8 mouse cellular contexts compared by ENCODE assay signal in the genomic region with DNA sequence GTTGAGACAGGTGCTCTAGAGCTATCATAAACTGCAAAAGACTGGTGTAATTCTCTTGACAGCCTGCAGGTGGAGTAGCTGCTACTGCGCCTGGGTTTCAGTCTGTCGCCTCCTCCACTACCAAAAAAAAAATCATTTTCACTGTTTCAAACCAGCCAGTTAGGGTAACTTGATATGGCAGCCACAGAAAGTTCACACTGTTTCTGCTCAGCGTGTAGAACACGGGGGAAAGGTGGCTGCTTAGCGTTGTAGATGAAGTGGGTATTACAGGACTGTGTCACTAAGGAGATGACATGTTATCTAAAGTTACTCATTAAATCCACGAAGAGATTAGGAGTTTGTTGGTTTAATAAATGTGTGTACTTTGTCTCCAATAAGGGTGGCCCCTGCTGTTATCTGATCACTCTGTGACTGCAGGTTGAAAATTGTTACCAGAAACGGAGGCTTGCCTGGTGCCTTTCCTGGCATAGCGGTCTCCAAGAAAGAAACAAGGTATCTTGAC. TPM values are rescaled to one million over a fixed set of nuclear protein-coding genes. Genes with fewer than 3 reads are reported as not detected.
DNase-seq lines count a peak whose midpoint lies in the region; ATAC-seq and TF ChIP-seq lines count a peak whose summit lies in the region.

No protein-coding gene starts in this region.

- H3K27me3 ChIP-seq in intestine, postnatal 0 days (replicated peaks; ENCODE audit: control insufficient read depth, insufficient read depth, low read length), result no peaks in the 10 kb centered on the region
- H3K27me3 ChIP-seq in lung, embryonic 14.5 days (ENCODE audit: insufficient read depth, low read length), result no peaks in the 10 kb centered on the region

- peak; percentile 28 for DNase-seq in cerebellum, adult 9-10 months
- no peak for DNase-seq in cerebellum, adult 11 months
- DNase-seq in ovary, postnatal 14 days (ENCODE audit: low spot score), result peak; percentile 11
- no peak for DNase-seq in ovary, postnatal 36 days (ENCODE audit: low spot score)
- DNase-seq in embryo, embryonic 10.5 days (ENCODE audit: low spot score), result peak; percentile 68
- peak; percentile 70 for DNase-seq in lung, embryonic 14.5 days
- peak; percentile 13 for DNase-seq in thymus, postnatal 14 days

- ATAC-seq in intestine, postnatal 0 days, result peak; percentile 88
- no peak for ATAC-seq in lung, embryonic 14.5 days (ENCODE audit: insufficient read depth)

- H3K27ac ChIP-seq in intestine, postnatal 0 days (ENCODE audit: low read depth, low read length), result peak overlapping the region; percentile 35; the same call in 1 of the 2 replicates
- H3K27ac ChIP-seq in lung, embryonic 14.5 days (ENCODE audit: low read depth), result no peak overlapping the region

- H3K4me3 ChIP-seq in intestine, postnatal 0 days (ENCODE audit: low read depth, low read length), result peak overlapping the region; percentile 23
- H3K4me3 ChIP-seq in lung, embryonic 14.5 days (ENCODE audit: low read depth, low read length), result no peak overlapping the region

- no peak overlapping the region for H3K9ac ChIP-seq in intestine, postnatal 0 days (ENCODE audit: low read depth, low read length)
- H3K9ac ChIP-seq in lung, embryonic 14.5 days, result no peak overlapping the region

- TF ChIP-seq CTCF in intestine, postnatal 0 days (IDR thresholded peaks at IDR 0.05; ENCODE audit: low read depth), result peak; percentile 85
- peak; percentile 79 for TF ChIP-seq CTCF in lung, embryonic 14.5 days (IDR thresholded peaks at IDR 0.05; ENCODE audit: low read depth)

- 0 out of 2 replicates have a peak, but pooled peaks cover 1% of the 10 kb centered on the region for H3K4me1 ChIP-seq in intestine, postnatal 0 days (replicated peaks; ENCODE audit: control insufficient read depth, insufficient read depth, low read length)
- no peaks in the 10 kb centered on the region; the same call in 1 of the 2 replicates for H3K4me1 ChIP-seq in lung, embryonic 14.5 days (ENCODE audit: insufficient read depth)

- WGBS in intestine, postnatal 0 days, result 20% methylated on average over 8 of the region's 8 CpGs
- WGBS in lung, embryonic 14.5 days, result 20% methylated on average over 8 of the region's 8 CpGs

- no peaks in the 10 kb centered on the region for H3K36me3 ChIP-seq in intestine, postnatal 0 days (ENCODE audit: control insufficient read depth, insufficient read depth)
- H3K36me3 ChIP-seq in lung, embryonic 14.5 days (ENCODE audit: insufficient read depth), result no peaks in the 10 kb centered on the region

- peak overlapping the region; percentile 53 for H3K4me2 ChIP-seq in intestine, postnatal 0 days (replicated peaks; ENCODE audit: low read depth)
- peak overlapping the region; percentile 29; the same call in 1 of the 2 replicates for H3K4me2 ChIP-seq in lung, embryonic 14.5 days

- no peaks in the 10 kb centered on the region for H3K9me3 ChIP-seq in intestine, postnatal 0 days (ENCODE audit: control insufficient read depth)
- no peaks in the 10 kb centered on the region for H3K9me3 ChIP-seq in lung, embryonic 14.5 days (ENCODE audit: low read depth, low read length)

RNA-seq across cellular contexts. Expression of a gene that starts 6.7 kb away (rescaled TPM):
- not detected in 2 replicates for polyA plus RNA-seq in intestine, postnatal 0 days (2015; fragmentation: Nextera tagmentation; extraction: Ambion mirVana)
- 0.20 TPM in 1 of 2 replicates, not detected in the other for polyA plus RNA-seq in lung, embryonic 14.5 days (2014; fragmentation: Nextera tagmentation; extraction: Ambion mirVana)

RNA-seq across cellular contexts. Expression of a gene that starts 47.3 kb away (rescaled TPM):
- polyA plus RNA-seq in intestine, postnatal 0 days (2015; fragmentation: Nextera tagmentation; extraction: Ambion mirVana), result 18.5 and 22.4 TPM in 2 replicates
- polyA plus RNA-seq in lung, embryonic 14.5 days (2014; fragmentation: Nextera tagmentation; extraction: Ambion mirVana), result 11.2 and 13.5 TPM in 2 replicates

Comparison
In these comparisons a context has a peak if more than half of its experiments do, and no peak if none do; other contexts are left out.
1. DNase-seq: peak in cerebellum, adult 9-10 months (single experiment), ovary, postnatal 14 days (single experiment), embryo, embryonic 10.5 days (single experiment), lung, embryonic 14.5 days (single experiment) and thymus, postnatal 14 days (single experiment); none in cerebellum, adult 11 months (single experiment) and ovary, postnatal 36 days (single experiment).